Mouse (Mus musculus): ENCODE results near the gene Hist1h3g. TPM values are rescaled to one million over a fixed set of nuclear protein-coding genes. Genes with fewer than 3 reads are reported as not detected.

Gene Hist1h3g
- polyA plus RNA-seq, 1 experiment from 2014 or later: 1.6 TPM

Small RNA genes lying within 50 kb of the gene (microRNA-seq; reads per million reads assigned to microRNA genes)
- gene Gm44297 (not detected), gene Gm44359 (not detected), gene Gm44394 (not detected), gene n-TStga1 (0.63 reads per million)

Other genes with a start within 250 kb of the Hist1h3g start
- 33.4 and 39.1 TPM in 2 replicates for gene Zfp322a, start 166.2 kb upstream of the Hist1h3g start, polyA plus RNA-seq (2015; fragmentation: Nextera tagmentation; extraction: Ambion mirVana)
- gene Abt1, start 111.6 kb upstream of the Hist1h3g start, polyA plus RNA-seq (2015; fragmentation: Nextera tagmentation; extraction: Ambion mirVana): 8.1 and 8.2 TPM in 2 replicates
- gene Btn1a1, start 69.5 kb upstream of the Hist1h3g start, polyA plus RNA-seq (2015; fragmentation: Nextera tagmentation; extraction: Ambion mirVana): 0.85 and 1.4 TPM in 2 replicates
- 0.31 and 0.41 TPM in 2 replicates for gene Btn2a2, start 46.6 kb upstream of the Hist1h3g start, polyA plus RNA-seq (2015; fragmentation: Nextera tagmentation; extraction: Ambion mirVana)
- 5.4 and 5.7 TPM in 2 replicates for gene Hist1h4h, start 4.4 kb upstream of the Hist1h3g start, polyA plus RNA-seq (2015; fragmentation: Nextera tagmentation; extraction: Ambion mirVana)
- gene Hist1h2af, start 1.5 kb upstream of the Hist1h3g start, polyA plus RNA-seq (2015; fragmentation: Nextera tagmentation; extraction: Ambion mirVana): 2.2 and 2.6 TPM in 2 replicates
- gene Hist1h2bh, start 8.0 kb downstream of the Hist1h3g start, polyA plus RNA-seq (2015; fragmentation: Nextera tagmentation; extraction: Ambion mirVana): 0.61 and 0.74 TPM in 2 replicates
- 0.16 and 0.25 TPM in 2 replicates for gene Hist1h3f, start 8.6 kb downstream of the Hist1h3g start, polyA plus RNA-seq (2015; fragmentation: Nextera tagmentation; extraction: Ambion mirVana)
- gene Hist1h4f, start 16.2 kb downstream of the Hist1h3g start, polyA plus RNA-seq (2015; fragmentation: Nextera tagmentation; extraction: Ambion mirVana): 0.62 and 0.66 TPM in 2 replicates
- gene Hist1h1d, start 17.8 kb downstream of the Hist1h3g start, polyA plus RNA-seq (2015; fragmentation: Nextera tagmentation; extraction: Ambion mirVana): 0.18 and 0.23 TPM in 2 replicates
- gene Hist1h3e, start 26.9 kb downstream of the Hist1h3g start, polyA plus RNA-seq (2015; fragmentation: Nextera tagmentation; extraction: Ambion mirVana): 1.7 and 2.4 TPM in 2 replicates
- gene Hist1h2ae, start 35.8 kb downstream of the Hist1h3g start, polyA plus RNA-seq (2015; fragmentation: Nextera tagmentation; extraction: Ambion mirVana): 33.7 and 35.5 TPM in 2 replicates
- gene Hist1h2bg, start 36.0 kb downstream of the Hist1h3g start, polyA plus RNA-seq (2015; fragmentation: Nextera tagmentation; extraction: Ambion mirVana): 4.3 and 4.6 TPM in 2 replicates
- 0.97 and 1.5 TPM in 2 replicates for gene Hist1h2bf, start 38.8 kb downstream of the Hist1h3g start, polyA plus RNA-seq (2015; fragmentation: Nextera tagmentation; extraction: Ambion mirVana)
- 1.2 and 1.6 TPM in 2 replicates for gene Hist1h2ad, start 39.0 kb downstream of the Hist1h3g start, polyA plus RNA-seq (2015; fragmentation: Nextera tagmentation; extraction: Ambion mirVana)
- gene Hist1h3d, start 40.3 kb downstream of the Hist1h3g start, polyA plus RNA-seq (2015; fragmentation: Nextera tagmentation; extraction: Ambion mirVana): 2.0 and 2.2 TPM in 2 replicates
- 48.2 and 53.2 TPM in 2 replicates for gene Hist1h4d, start 46.2 kb downstream of the Hist1h3g start, polyA plus RNA-seq (2015; fragmentation: Nextera tagmentation; extraction: Ambion mirVana)
- 1.7 and 1.9 TPM in 2 replicates for gene Hist1h2be, start 85.7 kb downstream of the Hist1h3g start, polyA plus RNA-seq (2015; fragmentation: Nextera tagmentation; extraction: Ambion mirVana)
- 9.6 and 10.8 TPM in 2 replicates for gene Hist1h1e, start 87.1 kb downstream of the Hist1h3g start, polyA plus RNA-seq (2015; fragmentation: Nextera tagmentation; extraction: Ambion mirVana)
- 0.50 and 0.74 TPM in 2 replicates for gene Hist1h2ac, start 148.5 kb downstream of the Hist1h3g start, polyA plus RNA-seq (2015; fragmentation: Nextera tagmentation; extraction: Ambion mirVana)
- gene Hist1h2bc, start 148.8 kb downstream of the Hist1h3g start, polyA plus RNA-seq (2015; fragmentation: Nextera tagmentation; extraction: Ambion mirVana): 51.8 and 52.1 TPM in 2 replicates
- gene Hist1h1t, start 160.4 kb downstream of the Hist1h3g start, polyA plus RNA-seq (2015; fragmentation: Nextera tagmentation; extraction: Ambion mirVana): 0.14 TPM in 1 of 2 replicates, not detected in the other
- 2.4 and 2.7 TPM in 2 replicates for gene Hist1h4c, start 163.0 kb downstream of the Hist1h3g start, polyA plus RNA-seq (2015; fragmentation: Nextera tagmentation; extraction: Ambion mirVana)
- gene Hfe, start 175.4 kb downstream of the Hist1h3g start, polyA plus RNA-seq (2015; fragmentation: Nextera tagmentation; extraction: Ambion mirVana): 10.3 and 13.6 TPM in 2 replicates
- gene Hist1h1c, start 203.4 kb downstream of the Hist1h3g start, polyA plus RNA-seq (2015; fragmentation: Nextera tagmentation; extraction: Ambion mirVana): 38.8 and 41.2 TPM in 2 replicates
- 2.0 and 4.1 TPM in 2 replicates for gene Hist1h3c, start 210.2 kb downstream of the Hist1h3g start, polyA plus RNA-seq (2015; fragmentation: Nextera tagmentation; extraction: Ambion mirVana)
- gene Hist1h2bb, start 211.3 kb downstream of the Hist1h3g start, polyA plus RNA-seq (2015; fragmentation: Nextera tagmentation; extraction: Ambion mirVana): 1.2 and 1.9 TPM in 2 replicates
- 15.3 and 20.4 TPM in 2 replicates for gene Hist1h2ab, start 215.7 kb downstream of the Hist1h3g start, polyA plus RNA-seq (2015; fragmentation: Nextera tagmentation; extraction: Ambion mirVana)
- gene Hist1h3b, start 216.8 kb downstream of the Hist1h3g start, polyA plus RNA-seq (2015; fragmentation: Nextera tagmentation; extraction: Ambion mirVana): 3.1 and 4.7 TPM in 2 replicates
- gene Hist1h4b, start 221.6 kb downstream of the Hist1h3g start, polyA plus RNA-seq (2015; fragmentation: Nextera tagmentation; extraction: Ambion mirVana): 1.2 and 1.7 TPM in 2 replicates
- not detected in 2 replicates for gene Hist1h4a, start 225.8 kb downstream of the Hist1h3g start, polyA plus RNA-seq (2015; fragmentation: Nextera tagmentation; extraction: Ambion mirVana)
- 1.5 and 2.4 TPM in 2 replicates for gene Hist1h3a, start 227.0 kb downstream of the Hist1h3g start, polyA plus RNA-seq (2015; fragmentation: Nextera tagmentation; extraction: Ambion mirVana)
- 0.76 and 0.98 TPM in 2 replicates for gene Hist1h1a, start 228.2 kb downstream of the Hist1h3g start, polyA plus RNA-seq (2015; fragmentation: Nextera tagmentation; extraction: Ambion mirVana)
- not detected in 2 replicates for gene Trim38, start 234.5 kb downstream of the Hist1h3g start, polyA plus RNA-seq (2015; fragmentation: Nextera tagmentation; extraction: Ambion mirVana)

All from heart, embryonic 15.5 days (tissue).